Mouse (Mus musculus) ES-E14 (cell line): ENCODE measurements at regions not wholly inside any gene's neighbourhood (a gene's known extent, or its start where the extent isn't known, plus 50 kb on each side); places are given as distances from the start of the nearest gene placed in this dataset.

Experiments
- CHD2 ChIP-seq: IDR thresholded peaks from 2 replicates; pipeline ENCODE4 v1.6.1; 2014; ENCODE audit warnings: mild to moderate bottlenecking, low read depth, low read length, inconsistent platforms
- HCFC1 ChIP-seq: IDR thresholded peaks from 2 replicates; pipeline ENCODE4 v1.6.1; 2012; ENCODE audit warnings: low read length, inconsistent platforms, borderline replicate concordance; ENCODE audit not compliant: insufficient read depth
- MAFK ChIP-seq: IDR thresholded peaks from 2 replicates; pipeline ENCODE4 v1.6.1; 2014; ENCODE audit warnings: mild to moderate bottlenecking, low read depth, low read length, inconsistent platforms; ENCODE audit not compliant: insufficient read depth
- ZC3H11A ChIP-seq: IDR thresholded peaks from 2 replicates; pipeline ENCODE4 v1.6.1; 2012; ENCODE audit warnings: low read depth, mild to moderate bottlenecking, inconsistent platforms, low read length, borderline replicate concordance
- ZNF384 ChIP-seq: IDR thresholded peaks from 2 replicates; pipeline ENCODE4 v1.6.1; 2012; ENCODE audit warnings: low read depth, low read length, inconsistent platforms

DNA sequence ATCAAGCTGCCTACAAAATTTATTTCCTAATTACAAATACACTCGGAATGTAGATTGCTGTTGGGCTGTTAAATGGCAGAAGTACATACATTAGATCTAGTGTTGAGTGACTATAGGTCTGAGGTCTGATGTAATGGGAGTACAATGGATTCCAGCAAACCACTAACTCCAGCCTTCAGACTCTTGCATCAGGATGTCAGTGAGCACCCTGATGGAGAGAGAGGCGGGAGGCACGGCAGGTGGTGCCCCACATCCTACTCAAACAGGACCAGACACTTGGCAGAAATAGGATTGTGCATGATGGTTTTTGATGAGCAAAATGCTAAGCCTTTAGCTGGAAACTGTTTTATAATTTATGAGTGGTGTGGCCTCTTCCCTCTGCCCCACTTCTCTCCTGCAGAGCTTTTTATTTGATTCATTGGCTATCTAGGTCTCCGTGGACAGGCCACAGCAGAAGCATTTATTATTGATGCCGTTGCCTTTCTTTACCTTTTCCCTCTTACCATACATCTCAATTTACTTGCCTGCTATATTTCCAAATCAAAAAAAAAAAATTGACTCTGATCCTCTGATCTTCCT is 376.5 kb downstream of the Fgf9 start:
- TF ChIP-seq ZNF384 (no peak), CHD2 (no peak), HCFC1 (no peak), MAFK (no peak), ZC3H11A (no peak)
